Mouse (Mus musculus) cerebellum, adult 11 months (tissue): Measurements from ENCODE around the gene Nup35.

Experiments
- DNase-seq: peaks from one replicate; pipeline ENCODE4 v3.0.0; 2022

Nup35 gene

DNA sequence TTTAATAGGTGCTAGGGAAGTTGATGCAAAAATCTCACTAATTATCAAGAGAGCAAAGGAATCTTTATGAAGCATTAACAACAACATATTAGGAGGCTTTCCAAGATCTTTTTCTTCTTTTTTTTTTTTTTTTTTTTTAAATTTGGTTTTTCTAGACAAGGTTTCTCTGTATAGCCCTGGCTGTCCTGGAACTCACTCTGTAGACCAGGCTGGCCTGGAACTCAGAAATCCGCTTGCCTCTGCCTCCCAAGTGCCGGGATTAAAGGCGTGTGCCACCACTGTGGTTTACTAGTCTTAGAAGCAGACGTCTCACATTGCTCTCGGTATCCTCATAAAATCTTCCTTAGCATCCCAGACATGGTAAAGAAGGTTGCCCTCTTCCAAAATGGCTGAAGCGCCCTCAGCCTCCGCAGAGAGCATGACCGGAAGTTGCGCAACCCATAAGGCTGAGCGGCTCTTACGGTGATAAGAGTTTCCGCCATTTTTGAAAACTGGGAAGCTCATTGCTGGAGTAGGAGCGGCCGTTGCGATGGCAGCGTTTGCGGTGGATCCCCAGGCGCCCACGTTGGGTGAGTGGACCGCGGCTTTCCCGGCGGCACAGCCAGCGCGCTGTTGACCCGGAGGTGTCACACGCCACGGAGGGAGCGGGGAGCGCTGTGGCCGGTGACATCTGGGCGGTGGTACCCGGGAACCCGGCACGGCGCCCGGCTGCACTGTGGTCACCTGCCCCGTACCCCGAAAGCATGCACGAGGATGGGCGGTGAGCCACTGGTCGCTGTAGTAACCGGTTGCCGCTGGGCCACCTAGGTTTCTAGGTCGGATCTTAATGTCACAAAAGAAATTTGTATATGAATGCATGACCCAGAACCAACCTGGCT, 21.6 kb downstream of the Nup35 start:
- DNase-seq, result peak; percentile 89

GRCm38 (mm10) chr2:80639398-80639797, 22.4 kb downstream of the Nup35 start:
- no peak for DNase-seq

GRCm38 (mm10) chr2:80639864-80640263, 22.8 kb downstream of the Nup35 start:
- DNase-seq, result no peak

- DNase-seq, result no peak
These were observed 44.4 kb downstream of the Nup35 start for GRCm38 (mm10) chr2:80661414-80661813.

DNA sequence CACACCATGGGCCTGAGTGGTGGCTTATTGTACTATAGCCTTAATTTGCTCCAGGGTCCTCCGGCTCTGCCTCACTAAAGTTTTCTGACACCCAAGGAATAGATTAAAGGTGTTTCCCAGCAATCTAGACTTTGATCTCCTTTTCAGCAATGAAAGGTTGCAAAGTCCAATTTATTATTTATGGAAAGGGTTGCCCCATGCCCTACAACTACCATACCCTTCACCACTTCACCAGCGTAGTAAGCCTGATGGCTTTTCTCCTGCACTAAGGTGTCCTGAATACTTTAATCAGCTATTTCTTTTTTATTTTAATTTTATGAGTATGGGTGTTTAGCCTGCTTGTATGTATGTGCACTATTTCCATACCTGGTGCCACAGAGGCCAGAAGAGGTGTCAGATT, 45.6 kb downstream of the Nup35 start:
- no peak for DNase-seq

GRCm38 (mm10) chr2:80667396-80667964, 50.4 kb downstream of the Nup35 start:
- DNase-seq, result peak; percentile 8

GRCm38 (mm10) chr2:80669868-80670666, 53.0 kb downstream of the Nup35 start:
- no peak for DNase-seq

DNA sequence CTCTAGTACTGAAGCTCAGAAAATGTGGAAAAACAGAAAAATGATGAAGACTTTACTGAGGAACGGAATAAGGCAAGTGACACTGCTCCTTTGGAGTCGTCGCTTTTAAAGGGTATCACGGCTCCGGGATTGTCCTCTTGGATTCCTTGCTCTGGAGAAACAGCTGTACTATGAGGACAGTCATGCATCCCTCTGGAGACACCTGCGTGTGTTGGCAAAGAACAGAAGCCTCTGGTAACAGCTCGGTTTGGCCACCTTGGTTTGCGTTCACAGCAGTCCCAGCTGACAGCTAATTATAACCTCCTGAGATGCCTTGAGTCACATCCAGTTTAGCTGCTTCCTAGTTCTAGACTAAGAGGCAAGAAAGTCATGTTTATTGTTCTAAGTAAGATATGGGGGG, 61.8 kb downstream of the Nup35 start:
- no peak for DNase-seq

- DNase-seq, result no peak
These were observed 66.7 kb downstream of the Nup35 start for GRCm38 (mm10) chr2:80683727-80684239.

GRCm38 (mm10) chr2:80684396-80685071, 67.5 kb downstream of the Nup35 start:
- DNase-seq, result no peak

DNA sequence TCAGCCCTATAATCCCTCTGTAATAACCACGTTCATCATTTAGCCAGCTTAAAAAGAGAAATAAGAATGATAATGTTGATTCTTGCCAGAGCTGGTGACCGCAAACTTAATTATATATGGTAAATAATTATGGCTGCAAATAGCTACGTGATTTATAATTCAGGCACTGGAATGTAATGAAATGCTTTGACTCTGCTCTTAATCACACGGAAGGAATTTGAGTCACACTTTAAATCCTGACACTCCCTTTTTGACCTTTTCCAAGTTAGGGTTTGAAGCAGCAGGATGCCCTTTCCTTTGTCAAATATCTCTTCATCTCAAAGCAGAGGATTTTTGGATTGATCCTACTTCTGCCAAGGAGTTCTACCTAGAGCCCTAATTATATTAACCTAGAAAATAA, 71.2 kb downstream of the Nup35 start:
- DNase-seq, result no peak

- DNase-seq, result no peak
These were observed 90.4 kb downstream of the Nup35 start for GRCm38 (mm10) chr2:80707429-80707828.
